Mouse (Mus musculus): ENCODE data around the gene Gps1. TPM values are rescaled to one million over a fixed set of nuclear protein-coding genes. Genes with fewer than 3 reads are reported as not detected.
"Not testable (repeated sequence)": the region's sequence is repeated elsewhere in the genome, so short reads cannot be mapped to it uniquely, and the experiment has no call there.

Gene Gps1
- polyA plus RNA-seq (2016; fragmentation: Nextera tagmentation; extraction: Ambion mirVana): 184 and 208 TPM in 2 replicates

GRCm38 (mm10) chr11:120784064-120784791 is at the start of gene Gps1, which contains the start of gene Rfng:
TSS of gene Gps1 (plus strand) at chr11:120784272.
TSS of gene Rfng (minus strand) at chr11:120784207.
- Histone ChIP-seq H3K36me3 (peaks cover 50% of the 10 kb centered on the region), H3K4me3 (peak within 1 kb of the TSS; percentile 94), H3K9me3 (no peaks in the 10 kb centered on the region), H3K27me3 (ENCODE audit: insufficient read depth, poor library complexity, severe bottlenecking) (peaks cover 17% of the 10 kb centered on the region), H3K27ac (peak within 1 kb of the TSS; percentile 91), H3K4me1 (peaks cover 25% of the 10 kb centered on the region)
- WGBS: 1% methylated on average over 101 of the region's 107 CpGs
- peak; percentile 92 for DNase-seq (ENCODE audit: low spot score)

GRCm38 (mm10) chr11:120736424-120736823 is 47.6 kb upstream of the Gps1 start:
- Histone ChIP-seq H3K4me3 (no peak overlapping the region), H3K27ac (no peak overlapping the region), H3K27me3 (ENCODE audit: insufficient read depth, poor library complexity, severe bottlenecking) (peaks cover 17% of the 10 kb centered on the region; the same call in 1 of the 2 replicates), H3K9me3 (no peaks in the 10 kb centered on the region), H3K4me1 (0 out of 2 replicates have a peak, but pooled peaks cover 4% of the 10 kb centered on the region), H3K36me3 (no peaks in the 10 kb centered on the region)
- WGBS: 62% methylated on average over 6 of the region's 6 CpGs
- DNase-seq (ENCODE audit: low spot score): no peak

DNA sequence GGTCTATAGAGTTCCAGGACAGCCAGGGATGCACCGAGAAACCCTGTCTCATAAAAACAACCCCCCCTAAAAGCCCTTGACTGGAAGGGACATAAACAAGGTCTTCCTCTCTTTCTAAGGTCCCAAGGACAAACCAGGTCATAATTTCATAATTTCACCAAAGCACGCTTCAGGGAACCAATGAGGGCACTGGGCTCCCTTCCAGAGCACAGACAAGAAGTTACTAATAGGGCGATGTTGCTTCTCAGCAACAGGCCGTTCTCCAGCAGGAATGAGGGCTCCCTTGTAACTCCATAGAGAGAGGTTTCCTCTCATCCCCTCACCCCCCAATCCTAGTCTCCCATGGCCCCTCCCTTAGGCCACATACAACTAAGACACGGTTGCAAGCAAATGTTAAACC is 43.1 kb upstream of the Gps1 start:
- Histone ChIP-seq H3K36me3 (no peaks in the 10 kb centered on the region), H3K27ac (no peak overlapping the region), H3K4me1 (no peaks in the 10 kb centered on the region), H3K27me3 (ENCODE audit: insufficient read depth, poor library complexity, severe bottlenecking) (0 out of 2 replicates have a peak, but pooled peaks cover 2% of the 10 kb centered on the region), H3K9me3 (no peaks in the 10 kb centered on the region), H3K4me3 (no peak overlapping the region)
- 88% methylated on average over 5 of the region's 5 CpGs for WGBS
- DNase-seq (ENCODE audit: low spot score): no peak

GRCm38 (mm10) chr11:120744121-120744701 is 39.9 kb upstream of the Gps1 start:
- H3K27ac ChIP-seq: no peak overlapping the region
- H3K27me3 ChIP-seq (ENCODE audit: insufficient read depth, poor library complexity, severe bottlenecking): 0 out of 2 replicates have a peak, but pooled peaks cover 2% of the 10 kb centered on the region
- DNase-seq (ENCODE audit: low spot score): no peak
- no peaks in the 10 kb centered on the region for H3K4me1 ChIP-seq
- H3K36me3 ChIP-seq: no peaks in the 10 kb centered on the region
- 75% methylated on average over 7 of the region's 7 CpGs for WGBS
- H3K9me3 ChIP-seq: no peaks in the 10 kb centered on the region
- H3K4me3 ChIP-seq: no peak overlapping the region

DNA sequence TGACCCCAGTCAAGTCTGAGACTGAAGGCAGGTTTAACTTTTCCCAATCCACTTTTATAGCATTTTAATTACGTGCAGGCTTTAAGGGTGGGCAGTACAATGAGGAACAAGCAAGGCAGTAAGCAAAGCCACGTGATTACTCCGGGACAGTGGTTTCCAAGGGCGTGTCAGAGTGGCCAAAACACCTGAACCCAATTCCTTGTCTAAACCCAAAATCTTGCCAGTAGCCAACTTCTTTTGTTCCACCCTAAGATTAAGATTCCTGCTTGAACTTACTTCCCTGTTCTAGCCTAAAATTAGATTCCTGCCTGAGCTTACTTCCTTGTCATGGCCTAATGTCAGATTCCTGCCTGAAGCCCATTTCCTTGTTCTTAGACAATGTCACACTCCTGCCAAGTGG is 36.1 kb upstream of the Gps1 start:
- Histone ChIP-seq H3K4me3 (no peak overlapping the region), H3K27ac (no peak overlapping the region), H3K4me1 (no peaks in the 10 kb centered on the region), H3K9me3 (no peaks in the 10 kb centered on the region), H3K27me3 (ENCODE audit: insufficient read depth, poor library complexity, severe bottlenecking) (peaks cover 6% of the 10 kb centered on the region; the same call in 1 of the 2 replicates), H3K36me3 (no peaks in the 10 kb centered on the region)
- 79% methylated on average over 4 of the region's 4 CpGs for WGBS
- DNase-seq (ENCODE audit: low spot score): no peak

GRCm38 (mm10) chr11:120749430-120749829 is 34.6 kb upstream of the Gps1 start:
- H3K4me1 ChIP-seq: no peaks in the 10 kb centered on the region
- no peak overlapping the region for H3K27ac ChIP-seq
- H3K36me3 ChIP-seq: no peaks in the 10 kb centered on the region
- 61% methylated on average over 8 of the region's 8 CpGs for WGBS
- DNase-seq (ENCODE audit: low spot score): no peak
- peaks cover 6% of the 10 kb centered on the region; the same call in 1 of the 2 replicates for H3K27me3 ChIP-seq (ENCODE audit: insufficient read depth, poor library complexity, severe bottlenecking)
- H3K4me3 ChIP-seq: no peak overlapping the region
- H3K9me3 ChIP-seq: no peaks in the 10 kb centered on the region

GRCm38 (mm10) chr11:120751606-120752005 is 32.5 kb upstream of the Gps1 start:
- DNase-seq (ENCODE audit: low spot score): no peak

GRCm38 (mm10) chr11:120760236-120760635 is 23.8 kb upstream of the Gps1 start:
- Histone ChIP-seq H3K27me3 (ENCODE audit: insufficient read depth, poor library complexity, severe bottlenecking) (peaks cover 24% of the 10 kb centered on the region), H3K4me3 (no peak overlapping the region), H3K36me3 (no peaks in the 10 kb centered on the region), H3K4me1 (peaks cover 10% of the 10 kb centered on the region), H3K9me3 (peaks cover 13% of the 10 kb centered on the region), H3K27ac (no peak overlapping the region)
- DNase-seq (ENCODE audit: low spot score): no peak
- WGBS: 88% methylated on average over 9 of the region's 9 CpGs

More at GRCm38 (mm10) chr11:120751606-120752005, 32.5 kb upstream of the Gps1 start:
- Histone ChIP-seq H3K9me3 (no peaks in the 10 kb centered on the region), H3K27me3 (ENCODE audit: insufficient read depth, poor library complexity, severe bottlenecking) (peaks cover 6% of the 10 kb centered on the region; the same call in 1 of the 2 replicates), H3K27ac (no peak overlapping the region), H3K4me1 (no peaks in the 10 kb centered on the region), H3K36me3 (no peaks in the 10 kb centered on the region), H3K4me3 (no peak overlapping the region)
- WGBS: 73% methylated on average over 4 of the region's 4 CpGs

DNA sequence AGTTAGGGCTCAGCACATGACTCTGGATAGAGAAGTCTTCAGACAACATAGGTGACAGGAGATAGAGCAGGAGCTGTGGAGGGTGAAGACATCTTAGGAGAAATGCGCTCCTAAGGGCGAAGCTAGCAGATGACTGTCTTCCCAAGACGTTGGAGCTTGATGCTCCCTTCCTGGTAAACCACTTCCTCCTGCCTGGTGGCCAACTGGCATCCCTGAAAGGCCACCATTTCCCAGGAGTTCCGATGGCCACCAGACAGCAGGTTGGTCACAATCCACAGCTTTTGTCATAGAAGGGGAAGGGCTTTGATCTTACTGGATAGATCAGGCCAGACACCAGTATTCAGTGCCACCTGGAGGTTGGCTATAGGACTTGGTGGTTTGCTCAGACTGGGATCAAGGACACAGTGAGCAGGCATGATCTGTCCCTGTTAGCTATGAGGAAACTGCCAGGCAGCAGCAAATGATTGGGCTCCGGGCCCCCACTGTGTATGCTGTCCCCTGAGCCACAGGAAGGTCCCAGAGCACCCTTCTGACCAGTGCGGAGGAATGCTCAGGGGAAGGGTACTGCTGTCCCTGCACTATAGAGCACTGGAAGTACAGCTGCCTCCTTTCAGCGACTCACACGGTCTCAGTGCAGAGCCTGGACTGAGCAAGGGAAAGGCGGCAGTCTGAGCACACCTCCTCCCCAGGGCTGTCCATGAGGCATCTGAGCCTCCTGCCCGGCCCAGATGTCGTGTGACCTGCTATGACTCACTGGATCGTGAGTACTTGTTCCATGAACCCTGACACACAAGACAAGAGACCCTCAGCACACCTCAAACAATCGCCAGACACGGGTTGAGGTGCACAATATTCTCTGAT is 22.0 kb upstream of the Gps1 start:
- no peak for DNase-seq (ENCODE audit: low spot score)
- Histone ChIP-seq H3K4me3 (peak overlapping the region; percentile 36; the same call in 1 of the 2 replicates), H3K27me3 (ENCODE audit: insufficient read depth, poor library complexity, severe bottlenecking) (peaks cover 38% of the 10 kb centered on the region), H3K4me1 (peaks cover 10% of the 10 kb centered on the region), H3K9me3 (peaks cover 13% of the 10 kb centered on the region), H3K36me3 (no peaks in the 10 kb centered on the region), H3K27ac (peak overlapping the region; percentile 44; the same call in 1 of the 2 replicates)
- 66% methylated on average over 14 of the region's 14 CpGs for WGBS

GRCm38 (mm10) chr11:120762672-120763041 is 21.4 kb upstream of the Gps1 start, which contains the start of gene Hmga1b:
TSS of gene Hmga1b (plus strand) at chr11:120762794.
- H3K9me3 ChIP-seq: peaks cover 13% of the 10 kb centered on the region
- H3K27me3 ChIP-seq (ENCODE audit: insufficient read depth, poor library complexity, severe bottlenecking): peaks cover 38% of the 10 kb centered on the region
- peak within 1 kb of the TSS; percentile 36 for H3K4me3 ChIP-seq
- H3K4me1 ChIP-seq; DNase-seq (ENCODE audit: low spot score); H3K36me3 ChIP-seq: not testable (repeated sequence)
- H3K27ac ChIP-seq: peak within 1 kb of the TSS; percentile 44; the same call in 1 of the 2 replicates
- 12% methylated on average over 14 of the region's 14 CpGs for WGBS

- Histone ChIP-seq H3K27me3 (ENCODE audit: insufficient read depth, poor library complexity, severe bottlenecking) (peaks cover 41% of the 10 kb centered on the region), H3K4me3 (peak overlapping the region; percentile 36)
- H3K4me1 ChIP-seq; H3K27ac ChIP-seq; H3K9me3 ChIP-seq; DNase-seq (ENCODE audit: low spot score); H3K36me3 ChIP-seq: not testable (repeated sequence)
- 3% methylated on average over 5 of the region's 23 CpGs for WGBS
Measured at GRCm38 (mm10) chr11:120763121-120763999, 20.7 kb upstream of the Gps1 start.

GRCm38 (mm10) chr11:120767023-120767422 is 17.0 kb upstream of the Gps1 start:
- not testable (repeated sequence) for H3K9me3 ChIP-seq; H3K4me3 ChIP-seq; H3K27ac ChIP-seq; H3K36me3 ChIP-seq; H3K4me1 ChIP-seq; DNase-seq (ENCODE audit: low spot score)
- WGBS: 59% methylated on average over 4 of the region's 7 CpGs
- peaks cover 34% of the 10 kb centered on the region for H3K27me3 ChIP-seq (ENCODE audit: insufficient read depth, poor library complexity, severe bottlenecking)
